Mouse (Mus musculus) layer of hippocampus, adult 18-20 months (tissue): ENCODE measurements at regions not wholly inside any gene's neighbourhood (a gene's known extent, or its start where the extent isn't known, plus 50 kb on each side); places are given as distances from the start of the nearest gene placed in this dataset.

Experiments
- DNase-seq, 2 experiments: peaks; one replicate each; pipeline ENCODE4 v3.0.0; 2022; ENCODE audit warnings: low spot score in 2 of 2

- DNase-seq = no peak
These were observed 343.0 kb upstream of the Zfp462 start for GRCm38 (mm10) chr4:54601671-54602512.

GRCm38 (mm10) chr4:54602513-54603205 lies 342.2 kb upstream of the Zfp462 start:
- DNase-seq = no peak

GRCm38 (mm10) chr4:54610101-54610500 lies 334.7 kb upstream of the Zfp462 start:
- DNase-seq = no peak

- DNase-seq = no peak
These were observed 332.6 kb upstream of the Zfp462 start for GRCm38 (mm10) chr4:54611990-54612980.

GRCm38 (mm10) chr4:54613076-54613475 lies 331.8 kb upstream of the Zfp462 start:
- DNase-seq = no peak

GRCm38 (mm10) chr4:54613611-54614010 lies 331.2 kb upstream of the Zfp462 start:
- no peak for DNase-seq

GRCm38 (mm10) chr4:54615886-54616285 lies 329.0 kb upstream of the Zfp462 start:
- DNase-seq = no peak

GRCm38 (mm10) chr4:54624024-54624873 lies 320.6 kb upstream of the Zfp462 start:
- no peak for DNase-seq

- no peak for DNase-seq
These were observed 307.7 kb upstream of the Zfp462 start for GRCm38 (mm10) chr4:54636986-54637641.

GRCm38 (mm10) chr4:54646033-54646432 lies 298.8 kb upstream of the Zfp462 start:
- DNase-seq = no peak

- peak in 1 of 2 experiments; percentile 55 for DNase-seq
These were observed 298.4 kb upstream of the Zfp462 start for GRCm38 (mm10) chr4:54646459-54646858.

- no peak for DNase-seq
These were observed 296.6 kb upstream of the Zfp462 start for GRCm38 (mm10) chr4:54648254-54648653.

- no peak for DNase-seq
These were observed 293.2 kb upstream of the Zfp462 start for GRCm38 (mm10) chr4:54651646-54652110.

- peak in 1 of 2 experiments; percentile 8 for DNase-seq
These were observed 292.5 kb upstream of the Zfp462 start for GRCm38 (mm10) chr4:54652111-54653021.

GRCm38 (mm10) chr4:54653097-54653776 lies 291.6 kb upstream of the Zfp462 start:
- DNase-seq = peak in 1 of 2 experiments; percentile 15
